Mouse (Mus musculus) cerebellum, adult 9-10 months (tissue): ENCODE data around the gene Dgki.
A peak's percentile ranks its signal among the peaks of the same experiment; 100 is the strongest.

Source experiments
- DNase-seq: peaks from one replicate; pipeline ENCODE4 v3.0.0; 2022

Gene Dgki

GRCm38 (mm10) chr6:36899872-36900271, 400.1 kb downstream of the Dgki start:
- DNase-seq: no peak

- no peak for DNase-seq
Observed at GRCm38 (mm10) chr6:36898412-36898811, 401.6 kb downstream of the Dgki start.

GRCm38 (mm10) chr6:36897616-36898149, 402.3 kb downstream of the Dgki start:
- no peak for DNase-seq

GRCm38 (mm10) chr6:36896656-36897055, 403.3 kb downstream of the Dgki start:
- peak; percentile 22 for DNase-seq

DNA sequence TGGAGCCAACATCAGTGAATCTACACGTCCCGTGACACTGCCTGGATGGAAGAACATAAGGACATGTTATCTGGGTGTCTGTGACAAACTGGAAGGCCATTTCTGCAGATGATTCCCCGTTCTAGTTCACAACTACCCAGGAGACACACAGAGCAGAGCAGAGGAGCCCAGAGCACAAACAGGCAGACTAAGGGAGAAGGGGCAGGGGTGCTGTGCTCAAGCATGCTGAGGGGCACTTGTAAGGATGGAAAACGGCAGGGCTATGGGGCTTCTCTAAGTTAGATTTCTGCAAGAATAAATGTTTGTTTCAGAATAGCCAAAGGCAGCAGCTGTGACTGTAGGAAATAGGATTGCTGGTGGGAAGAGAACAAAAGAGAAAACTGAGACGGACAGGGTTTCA, 408.2 kb downstream of the Dgki start:
- no peak for DNase-seq

DNA sequence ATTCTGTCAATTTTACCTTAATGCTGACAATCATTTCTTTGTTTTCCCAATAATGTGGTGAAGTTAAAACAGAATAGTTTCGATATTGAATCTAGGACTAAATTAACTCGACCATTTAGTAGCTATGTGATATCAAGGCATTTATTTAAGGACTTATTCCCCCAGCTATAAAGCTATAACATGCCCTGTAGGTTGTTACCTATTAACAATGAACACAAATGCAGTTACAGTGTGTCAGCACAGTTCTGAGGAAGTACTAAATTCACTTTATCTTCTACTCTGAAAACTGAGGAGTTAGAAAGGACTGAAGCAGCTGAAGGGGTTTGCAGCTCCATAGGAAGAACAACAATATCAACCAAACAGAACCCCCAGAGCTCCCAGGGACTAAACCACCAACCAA, 409.2 kb downstream of the Dgki start:
- no peak for DNase-seq

DNA sequence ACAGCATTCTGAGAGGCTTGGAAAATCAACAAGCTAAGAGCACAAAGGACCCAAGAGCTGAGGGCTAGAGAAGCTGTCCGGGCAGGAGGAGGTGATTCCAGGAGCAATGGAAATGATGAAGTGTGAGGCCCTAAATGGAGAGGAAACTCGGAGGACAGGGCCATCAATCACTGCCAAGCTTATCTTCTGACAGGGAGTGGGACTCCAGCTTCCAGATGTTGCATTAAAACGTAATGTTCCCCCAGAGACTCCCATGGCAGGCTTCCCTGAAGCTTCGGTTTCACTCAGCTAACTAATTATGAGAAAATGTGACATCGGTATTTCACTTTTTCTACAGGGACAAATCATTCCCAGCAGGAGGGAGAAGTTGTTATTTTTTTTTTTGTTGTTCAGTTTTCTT, 409.7 kb downstream of the Dgki start:
- no peak for DNase-seq

DNA sequence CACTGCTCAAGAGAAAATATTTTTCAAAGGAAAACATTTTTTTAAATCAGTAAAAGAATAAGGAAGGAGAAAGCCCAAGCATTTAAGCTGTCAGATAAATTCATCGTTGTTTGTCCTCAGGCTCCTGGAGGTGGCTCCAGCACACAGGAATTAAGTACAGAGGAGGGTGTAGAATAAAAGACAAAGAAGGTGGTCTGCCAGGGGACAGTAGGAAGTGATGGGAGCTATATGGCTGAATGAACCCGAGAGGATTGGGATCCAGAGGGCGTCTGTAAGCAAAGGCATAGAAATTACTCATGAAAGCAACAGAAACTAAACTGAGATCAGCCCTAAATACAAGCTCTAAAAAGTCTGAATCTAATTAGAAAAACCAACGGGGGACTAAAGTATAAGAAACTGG, 418.7 kb downstream of the Dgki start:
- no peak for DNase-seq

DNA sequence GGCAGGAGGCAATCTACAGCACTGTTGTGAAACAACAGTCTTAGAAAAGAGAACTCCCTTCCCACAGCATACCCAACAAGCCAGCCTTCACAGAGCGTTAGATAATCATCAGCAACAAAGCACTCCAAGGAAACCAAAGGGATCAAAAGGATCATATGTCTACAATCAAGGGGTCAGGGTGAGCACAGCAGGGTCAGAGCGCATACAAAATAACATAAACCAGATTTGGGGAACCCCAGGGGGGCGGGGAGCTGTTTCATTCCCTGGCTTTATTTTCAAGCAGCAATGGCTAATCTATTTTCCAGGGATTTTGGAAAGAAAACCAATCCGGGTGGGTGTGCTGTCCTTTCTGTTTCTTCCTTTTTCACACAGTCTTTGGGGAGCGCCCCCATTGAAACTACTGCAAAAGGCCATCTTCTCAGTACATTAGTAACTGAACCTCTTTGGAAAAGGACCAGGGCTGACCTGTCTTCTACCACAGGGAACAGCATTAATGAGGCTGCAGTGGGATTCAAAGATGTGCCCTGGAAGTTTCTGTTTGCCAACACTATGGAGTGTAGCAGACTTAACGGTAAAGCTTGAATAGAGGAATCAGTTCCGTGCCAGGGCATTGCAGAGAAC, 419.2 kb downstream of the Dgki start:
- no peak for DNase-seq

GRCm38 (mm10) chr6:36877399-36877798, 422.6 kb downstream of the Dgki start:
- DNase-seq: no peak

DNA sequence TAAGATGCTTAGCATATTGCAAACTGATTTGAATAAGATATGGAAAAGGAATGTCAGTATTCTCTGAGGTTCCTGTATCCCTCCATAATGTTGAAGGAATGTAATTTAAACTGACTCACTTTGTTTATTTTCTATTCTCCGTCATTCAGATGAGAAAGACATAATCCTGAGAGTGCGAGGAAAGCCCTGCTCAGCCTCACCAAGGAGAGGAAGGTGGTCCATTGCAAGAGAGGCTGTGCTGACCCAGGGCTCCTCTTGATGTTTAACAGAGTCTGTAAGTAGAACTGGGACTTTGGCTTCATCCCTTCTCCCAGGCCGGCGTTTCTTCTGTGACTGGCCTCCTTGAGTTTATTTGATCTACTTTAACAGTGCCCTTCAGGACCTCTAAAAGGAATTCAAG, 423.6 kb downstream of the Dgki start:
- no peak for DNase-seq

DNA sequence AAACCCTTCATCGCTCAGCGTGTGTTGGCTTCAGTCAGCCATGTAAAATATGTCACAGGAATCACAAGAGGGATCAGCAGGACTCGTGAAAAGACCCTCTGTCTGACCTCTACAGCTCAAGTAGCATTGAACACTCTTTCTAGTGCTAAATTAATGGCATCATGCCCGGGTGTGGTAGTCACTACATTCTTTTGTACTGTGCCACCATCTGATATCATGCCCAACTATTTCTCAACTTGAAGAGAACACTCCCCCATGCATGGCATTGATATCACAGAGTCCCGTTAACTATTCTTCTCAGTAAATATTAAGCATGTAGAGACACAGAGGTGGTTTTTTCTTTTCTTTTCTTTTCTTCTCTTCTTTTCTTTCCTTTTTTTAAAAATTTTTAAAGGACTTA, 424.1 kb downstream of the Dgki start:
- DNase-seq: no peak

DNA sequence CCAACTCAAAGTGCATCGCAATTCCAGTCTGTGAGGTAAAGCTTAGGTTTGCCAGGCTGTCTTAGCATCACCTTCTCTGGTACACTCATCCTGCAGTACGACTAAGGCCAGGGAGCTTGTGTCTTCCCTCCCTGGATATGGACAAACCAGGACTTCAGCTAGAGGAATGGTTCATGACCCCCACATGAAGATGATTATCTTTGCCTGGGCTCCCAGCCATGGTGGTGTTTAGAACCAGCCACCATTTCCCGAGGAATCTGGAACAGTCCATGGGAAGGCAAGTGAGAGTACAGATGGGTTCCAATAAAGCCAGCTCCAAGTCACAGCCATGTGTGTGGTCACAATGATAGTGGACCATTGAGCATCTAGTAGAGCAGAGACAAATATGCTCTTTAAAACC, 427.1 kb downstream of the Dgki start:
- no peak for DNase-seq

DNA sequence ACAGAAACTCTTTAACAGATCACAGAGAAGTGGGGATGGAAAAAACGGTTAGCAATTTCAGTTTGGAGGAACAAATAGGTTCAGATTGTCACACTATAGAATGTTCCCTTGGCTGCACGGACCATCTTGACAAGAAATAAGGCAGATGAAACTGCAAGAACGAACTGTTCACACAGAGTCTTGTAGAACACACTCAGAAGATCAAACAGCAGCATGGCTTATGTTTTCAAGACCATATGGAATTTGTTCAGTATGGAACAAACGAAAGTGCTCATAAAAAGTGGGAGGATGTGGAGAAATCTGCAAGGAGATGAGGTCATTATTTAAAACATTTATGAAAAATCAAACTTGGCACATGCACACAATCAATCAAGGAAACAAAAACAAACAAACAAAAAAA, 431.8 kb downstream of the Dgki start:
- no peak for DNase-seq

GRCm38 (mm10) chr6:36858258-36859041, 441.5 kb downstream of the Dgki start:
- DNase-seq: no peak

GRCm38 (mm10) chr6:36857627-36858257, 442.2 kb downstream of the Dgki start:
- no peak for DNase-seq

DNA sequence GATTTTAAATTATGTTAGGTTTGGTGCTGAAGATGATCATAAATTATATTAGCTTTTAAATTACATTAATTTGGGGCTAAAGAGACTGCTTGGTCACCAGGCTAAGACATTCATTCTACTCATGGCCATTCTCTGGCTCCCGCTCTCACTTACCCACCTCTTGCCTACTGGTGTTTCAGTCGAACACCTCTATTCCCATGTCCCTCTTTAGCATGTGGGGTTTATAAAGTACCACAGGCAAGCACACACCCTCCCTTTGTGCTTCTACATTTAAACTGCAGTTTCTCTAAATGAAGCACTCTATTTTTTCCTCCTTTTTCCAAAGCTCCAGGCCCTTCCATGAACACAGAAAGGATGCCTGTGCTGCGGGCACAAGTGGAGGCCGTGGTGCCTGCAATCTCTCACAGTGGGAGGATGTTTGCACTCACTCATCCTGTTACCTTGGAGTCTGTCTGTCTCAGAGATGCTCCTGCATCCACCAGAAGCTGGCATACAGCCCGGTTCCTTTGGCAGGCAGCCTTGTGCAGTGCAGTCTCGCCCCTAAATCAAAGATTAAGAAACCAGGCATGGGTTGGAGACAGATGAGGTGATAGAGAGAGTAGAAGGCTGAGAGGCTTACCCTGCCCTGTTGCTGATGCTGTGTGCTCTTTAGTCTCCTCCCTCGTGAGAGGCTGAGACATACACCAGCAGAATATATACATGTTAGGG, 449.4 kb downstream of the Dgki start:
- DNase-seq: peak; percentile 67

- peak; percentile 44 for DNase-seq
Observed at GRCm38 (mm10) chr6:36845288-36845687, 454.7 kb downstream of the Dgki start.

DNA sequence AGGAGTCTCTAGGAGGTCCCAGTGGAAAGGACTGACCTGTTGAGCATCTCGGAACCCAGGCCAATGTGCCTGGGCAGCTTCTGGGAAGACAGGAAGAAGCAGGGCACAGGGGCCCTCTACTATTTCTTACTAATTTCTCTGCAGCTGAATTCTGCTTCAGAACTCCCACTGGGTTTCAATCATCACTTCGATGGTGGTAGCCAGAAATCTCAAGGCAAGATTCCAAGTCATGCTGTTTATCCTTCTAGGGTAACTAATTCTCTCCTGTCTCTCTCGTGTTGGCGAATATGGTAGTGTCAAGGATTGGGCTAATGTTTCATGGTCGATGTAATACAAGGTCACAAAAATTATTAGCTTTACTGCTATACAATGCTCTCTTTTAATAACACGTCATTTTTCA, 455.7 kb downstream of the Dgki start:
- DNase-seq: peak; percentile 90

- DNase-seq: no peak
Observed at GRCm38 (mm10) chr6:36843031-36843488, 456.9 kb downstream of the Dgki start.

DNA sequence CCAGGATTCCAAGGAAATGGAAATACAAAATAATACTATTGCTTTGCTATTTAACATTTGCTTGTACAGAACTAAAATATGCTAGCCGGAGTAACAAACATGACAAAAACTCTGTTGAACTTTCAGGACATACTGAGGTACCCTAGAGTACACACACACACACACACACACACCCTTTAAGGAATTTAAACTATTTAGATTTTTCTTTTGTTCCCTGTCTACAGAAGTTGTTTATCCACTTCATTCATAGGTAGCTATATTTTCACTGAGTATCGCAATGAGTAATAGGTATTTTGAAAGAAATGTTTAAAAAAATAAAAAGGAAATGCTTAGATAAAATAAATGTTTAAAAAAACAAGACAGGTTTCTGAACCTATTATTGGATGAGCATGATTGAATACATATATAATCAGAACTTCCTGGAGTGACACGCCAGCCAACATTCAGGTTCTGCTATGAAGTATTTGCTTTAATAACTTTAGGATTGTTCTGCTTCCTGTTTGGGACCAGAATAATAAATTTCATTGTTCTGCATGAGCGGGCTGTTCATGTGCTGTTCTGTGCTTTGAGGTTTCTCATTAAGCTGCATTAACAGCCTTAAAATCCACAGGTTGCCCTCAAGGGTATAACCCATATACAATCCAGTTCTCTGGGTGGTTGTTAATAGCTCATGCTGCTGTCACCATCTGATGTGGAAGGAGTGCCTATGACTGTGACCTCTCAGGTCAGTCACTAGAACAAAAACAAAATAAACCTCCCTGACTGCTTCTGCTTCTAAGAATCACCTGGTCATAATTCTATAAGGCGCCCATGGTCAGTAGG, 457.7 kb downstream of the Dgki start:
- DNase-seq: no peak

GRCm38 (mm10) chr6:36841701-36842100, 458.3 kb downstream of the Dgki start:
- DNase-seq: no peak
